Mouse (Mus musculus) C2C12 (cell line): ENCODE data around the gene Ap5s1. TPM values are rescaled to one million over a fixed set of nuclear protein-coding genes. Genes with fewer than 3 reads are reported as not detected.
A peak's percentile ranks its signal among the peaks of the same experiment; 100 is the strongest.

Experiments
- H3K27me3 ChIP-seq: one replicate; pipeline ENCODE4 v1.6.1; 2011; ENCODE audit not compliant: control insufficient read depth, insufficient read depth, insufficient read length
- H3K36me3 ChIP-seq: one replicate; pipeline ENCODE4 v1.6.1; 2011; ENCODE audit not compliant: control insufficient read depth, insufficient read depth
- H3K4me3 ChIP-seq: one replicate; pipeline ENCODE4 v1.5.1; 2011; ENCODE audit warnings: mild to moderate bottlenecking, control low read depth; ENCODE audit not compliant: poor library complexity, insufficient read depth, severe bottlenecking
- H3K79me2 ChIP-seq: one replicate; pipeline ENCODE4 v1.6.1; 2011; ENCODE audit not compliant: control insufficient read depth, insufficient read depth
- H3K79me3 ChIP-seq: one replicate; pipeline ENCODE4 v1.6.1; 2011; ENCODE audit warnings: low read depth, control low read depth
- H3ac ChIP-seq: one replicate; pipeline ENCODE3; 2011; ENCODE audit warnings: low read depth; ENCODE audit not compliant: control insufficient read depth, insufficient read length
- CEBPB ChIP-seq: IDR thresholded peaks from one replicate; pipeline ENCODE4 v1.6.1; 2011; ENCODE audit warnings: low read depth, mild to moderate bottlenecking, control low read depth, moderate library complexity
- CTCF ChIP-seq: IDR thresholded peaks from one replicate; pipeline ENCODE4 v1.5.1; 2011; ENCODE audit not compliant: control insufficient read depth, insufficient read depth, insufficient read length
- FOSL1 ChIP-seq: IDR thresholded peaks from one replicate; pipeline ENCODE4 v1.8.0; 2011; ENCODE audit warnings: mild to moderate bottlenecking, low read length; ENCODE audit not compliant: poor library complexity, insufficient read depth, severe bottlenecking
- MAX ChIP-seq: IDR thresholded peaks from one replicate; pipeline ENCODE4 v1.6.1; 2011; ENCODE audit warnings: mild to moderate bottlenecking, control low read depth
- MYOD1 ChIP-seq: IDR thresholded peaks from one replicate; pipeline ENCODE4 v1.6.1; 2011; ENCODE audit warnings: low read depth; ENCODE audit not compliant: control insufficient read depth, insufficient read length
- MYOG ChIP-seq: IDR thresholded peaks from one replicate; pipeline ENCODE4 v1.6.1; 2011; ENCODE audit not compliant: control insufficient read depth, insufficient read length; ENCODE audit errors: extremely low read depth
- USF1 ChIP-seq: IDR thresholded peaks from one replicate; pipeline ENCODE4 v1.6.1; 2011; ENCODE audit warnings: low read depth, mild to moderate bottlenecking, control low read depth, moderate library complexity
- polyA plus RNA-seq: library from polyadenylated mRNA; unstranded; fragments of >200 nt; fragmentation: generic; extraction: Trizol; gene quantifications from one replicate; pipeline ENCODE4 v1.2.1, GENCODE M21; 2012; ENCODE audit warnings: missing spikeins

The Ap5s1 gene
- polyA plus RNA-seq, 1 experiment, result 24.1 TPM

GRCm38 (mm10) chr2:131203816-131204409 lies 3.0 kb upstream of the Ap5s1 start:
- peaks cover 28% of the 10 kb centered on the region for H3K36me3 ChIP-seq
- H3K79me3 ChIP-seq, result no peaks in the 10 kb centered on the region
- no peaks in the 10 kb centered on the region for H3K79me2 ChIP-seq
- TF ChIP-seq CEBPB (peak; percentile 52), FOSL1 (no peak), USF1 (no peak), MAX (no peak)
- H3ac ChIP-seq, result no peak overlapping the region
- no peaks in the 10 kb centered on the region for H3K27me3 ChIP-seq
- no peak overlapping the region for H3K4me3 ChIP-seq

DNA sequence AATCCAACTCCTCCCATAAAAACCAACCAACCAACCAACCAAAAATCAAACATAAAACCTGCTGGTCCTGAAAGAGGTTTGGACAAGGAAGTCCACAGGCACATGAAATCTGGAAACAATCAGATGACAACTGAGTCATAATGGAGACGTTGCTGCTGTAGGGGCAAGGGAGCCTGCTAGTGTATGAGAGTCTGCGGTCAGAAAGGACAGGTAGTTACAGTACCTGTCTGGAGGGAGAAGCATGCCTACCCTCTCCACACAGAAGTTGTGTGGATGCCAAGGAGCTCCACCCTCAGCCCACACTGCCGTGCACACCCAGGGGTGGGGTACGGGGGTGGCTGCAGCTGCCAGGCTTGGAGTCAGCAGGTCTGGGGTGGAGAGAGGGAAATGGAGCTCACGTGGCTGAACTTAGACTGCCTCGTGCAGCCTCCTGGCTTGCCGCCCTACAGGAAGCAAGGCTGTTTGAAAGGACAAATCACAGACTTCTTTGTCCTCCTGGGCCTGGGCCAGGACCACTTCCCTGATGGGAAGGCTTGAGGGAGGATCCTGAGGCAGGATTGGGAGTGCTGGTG lies 2.4 kb upstream of the Ap5s1 start:
- H3K79me3 ChIP-seq, result no peaks in the 10 kb centered on the region
- TF ChIP-seq USF1, result peak; percentile 69
- no peak for TF ChIP-seq FOSL1
- TF ChIP-seq CTCF, result no peak
- peak; percentile 79 for TF ChIP-seq MAX
- TF ChIP-seq MYOD1, result peak; percentile 76
- no peak for TF ChIP-seq CEBPB
- no peaks in the 10 kb centered on the region for H3K79me2 ChIP-seq
- H3K27me3 ChIP-seq, result no peaks in the 10 kb centered on the region
- H3K4me3 ChIP-seq, result no peak overlapping the region
- H3ac ChIP-seq, result no peak overlapping the region
- peaks cover 23% of the 10 kb centered on the region for H3K36me3 ChIP-seq

- Histone ChIP-seq H3K79me3 (no peaks in the 10 kb centered on the region), H3K4me3 (no peak overlapping the region), H3K36me3 (peaks cover 11% of the 10 kb centered on the region), H3K27me3 (no peaks in the 10 kb centered on the region), H3K79me2 (peaks cover 4% of the 10 kb centered on the region), H3ac (no peak overlapping the region)
- no peak for TF ChIP-seq CEBPB
- no peak for TF ChIP-seq MYOG
- no peak for TF ChIP-seq CTCF
- TF ChIP-seq MAX, result no peak
- TF ChIP-seq MYOD1, result no peak
- no peak for TF ChIP-seq USF1
- TF ChIP-seq FOSL1, result no peak
Measured at GRCm38 (mm10) chr2:131205521-131206182, 1.2 kb upstream of the Ap5s1 start.

DNA sequence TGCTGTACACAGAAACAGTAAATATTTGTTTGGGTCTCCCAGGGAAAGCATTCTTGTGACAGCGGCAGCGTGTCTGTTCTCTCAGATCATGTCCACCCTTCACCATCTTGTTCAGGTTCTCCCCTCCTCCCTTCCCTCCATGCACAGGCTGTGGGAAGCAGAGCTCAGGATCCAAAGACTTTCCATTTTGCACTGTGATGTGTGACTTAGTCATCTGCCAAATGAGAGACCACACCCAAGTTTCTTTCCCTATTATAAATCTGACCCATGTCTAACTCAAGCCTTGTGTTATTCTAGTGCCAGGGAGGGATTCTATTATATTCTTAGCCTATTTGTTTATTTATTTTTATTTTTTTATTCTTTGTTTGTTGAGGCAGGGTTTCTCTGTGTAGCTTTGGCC lies 1.5 kb downstream of the Ap5s1 start:
- Histone ChIP-seq H3ac (no peak overlapping the region), H3K4me3 (no peak overlapping the region), H3K79me3 (peaks cover 2% of the 10 kb centered on the region), H3K36me3 (no peaks in the 10 kb centered on the region), H3K27me3 (no peaks in the 10 kb centered on the region), H3K79me2 (peaks cover 20% of the 10 kb centered on the region)
- TF ChIP-seq CTCF, result no peak
- no peak for TF ChIP-seq MYOD1
- no peak for TF ChIP-seq CEBPB
- no peak for TF ChIP-seq USF1
- TF ChIP-seq MAX, result no peak
- no peak for TF ChIP-seq MYOG
- TF ChIP-seq FOSL1, result no peak

GRCm38 (mm10) chr2:131209125-131209795 lies 2.4 kb downstream of the Ap5s1 start:
- Histone ChIP-seq H3ac (peak overlapping the region; percentile 45), H3K36me3 (no peaks in the 10 kb centered on the region), H3K27me3 (no peaks in the 10 kb centered on the region), H3K79me3 (peaks cover 2% of the 10 kb centered on the region), H3K79me2 (peaks cover 20% of the 10 kb centered on the region), H3K4me3 (no peak overlapping the region)
- TF ChIP-seq CTCF (no peak), MYOG (no peak), FOSL1 (no peak), MYOD1 (no peak), USF1 (no peak), MAX (no peak), CEBPB (no peak)
